Mouse (Mus musculus): ENCODE data around the gene 1810046K07Rik. TPM values are rescaled to one million over a fixed set of nuclear protein-coding genes. Genes with fewer than 3 reads are reported as not detected.

Gene 1810046K07Rik
- not detected in 2 replicates for polyA plus RNA-seq (2015; fragmentation: Nextera tagmentation; extraction: Ambion mirVana)

DNA sequence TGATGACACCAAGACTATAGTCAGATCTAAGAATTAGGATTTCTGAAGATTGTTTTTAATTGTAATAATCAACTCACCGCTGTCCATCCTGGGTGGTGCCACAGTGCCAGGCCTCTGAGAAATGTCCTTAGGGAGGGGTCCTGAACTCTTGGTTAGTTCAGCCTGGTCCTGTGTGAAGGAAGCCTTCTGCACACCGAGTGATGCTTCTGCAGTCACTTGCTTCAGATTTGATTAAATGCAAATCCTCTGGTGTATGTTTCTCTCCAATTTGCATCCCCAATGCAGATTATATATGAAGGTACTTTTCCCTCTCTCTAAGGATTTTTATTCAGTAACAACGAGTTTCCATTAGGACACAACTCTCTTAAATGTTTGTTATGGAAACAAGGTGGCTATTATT lies at the start of gene 1810046K07Rik:
Gene 1810046K07Rik (minus strand): TSS at position 187 of the 400 bp plus-strand sequence.
- no peak within 1 kb of the TSS for H3K4me2 ChIP-seq (ENCODE audit: low read length)
- no peaks in the 10 kb centered on the region for H3K27me3 ChIP-seq (ENCODE audit: control insufficient read depth, insufficient read depth, low read depth, low read length)
- WGBS, result 72% methylated on average over 3 of the region's 3 CpGs
- no peaks in the 10 kb centered on the region for H3K9me3 ChIP-seq (replicated peaks; ENCODE audit: control insufficient read depth, low read length, poor library complexity, severe bottlenecking)
- no peaks in the 10 kb centered on the region for H3K36me3 ChIP-seq (ENCODE audit: control insufficient read depth, insufficient read depth, low read length)
- H3K4me1 ChIP-seq (ENCODE audit: control insufficient read depth, insufficient read depth, low read length), result no peaks in the 10 kb centered on the region
- H3K27ac ChIP-seq (ENCODE audit: low read length), result no peak within 1 kb of the TSS
- H3K4me3 ChIP-seq (ENCODE audit: low read depth, low read length), result no peak within 1 kb of the TSS
- no peak within 1 kb of the TSS for H3K9ac ChIP-seq (ENCODE audit: low read depth, low read length)
- no peak for ATAC-seq

DNA sequence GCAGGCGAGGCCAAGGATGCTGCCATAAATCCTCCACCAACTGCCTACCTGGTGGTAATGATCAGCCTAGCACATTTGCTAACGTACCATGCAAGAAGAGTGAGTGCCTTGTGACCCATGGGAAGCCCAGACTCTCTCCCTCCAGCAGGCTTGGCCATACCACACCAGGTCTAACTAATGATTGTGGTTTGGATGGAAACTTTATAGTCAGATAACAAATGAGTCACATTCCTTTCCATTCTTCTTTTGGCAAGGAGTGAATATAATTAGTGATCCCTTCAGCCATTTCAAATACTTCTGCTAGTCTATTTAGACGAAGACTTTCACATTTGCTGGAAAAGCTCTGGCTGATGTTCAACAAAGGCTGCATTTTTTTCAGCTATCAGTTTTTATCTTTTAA lies 40.8 kb upstream of the 1810046K07Rik start:
- H3K9me3 ChIP-seq (replicated peaks; ENCODE audit: control insufficient read depth, low read length, poor library complexity, severe bottlenecking), result no peaks in the 10 kb centered on the region
- no peak overlapping the region for H3K27ac ChIP-seq (ENCODE audit: low read length)
- no peaks in the 10 kb centered on the region for H3K4me1 ChIP-seq (ENCODE audit: control insufficient read depth, insufficient read depth, low read length)
- H3K27me3 ChIP-seq (ENCODE audit: control insufficient read depth, insufficient read depth, low read depth, low read length), result no peaks in the 10 kb centered on the region
- H3K4me3 ChIP-seq (ENCODE audit: low read depth, low read length), result no peak overlapping the region
- H3K36me3 ChIP-seq (ENCODE audit: control insufficient read depth, insufficient read depth, low read length), result no peaks in the 10 kb centered on the region
- H3K4me2 ChIP-seq (ENCODE audit: low read length), result no peak overlapping the region
- H3K9ac ChIP-seq (ENCODE audit: low read depth, low read length), result no peak overlapping the region
- ATAC-seq, result no peak
- WGBS, result 77% methylated on average over 3 of the region's 3 CpGs

DNA sequence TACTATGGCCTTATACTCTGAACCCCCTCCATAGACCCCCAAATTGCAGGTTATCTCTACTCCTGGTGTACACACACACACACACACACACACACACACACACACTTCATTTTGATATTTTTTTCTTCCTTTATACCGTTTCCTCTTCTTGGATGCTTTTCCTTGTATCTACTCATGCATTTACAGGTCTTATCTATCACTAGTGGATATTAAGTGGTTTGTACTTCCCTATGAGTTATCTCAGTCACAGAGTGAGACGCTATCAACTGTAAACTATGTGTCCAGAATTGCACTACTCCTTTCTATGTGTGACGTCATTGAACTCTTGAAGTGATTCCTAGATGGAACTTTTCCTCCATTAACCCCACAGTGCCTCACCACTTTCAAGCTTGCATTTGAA lies 38.4 kb upstream of the 1810046K07Rik start:
- ATAC-seq, result no peak
- H3K9ac ChIP-seq (ENCODE audit: low read depth, low read length), result no peak overlapping the region
- no peaks in the 10 kb centered on the region for H3K36me3 ChIP-seq (ENCODE audit: control insufficient read depth, insufficient read depth, low read length)
- H3K4me1 ChIP-seq (ENCODE audit: control insufficient read depth, insufficient read depth, low read length), result no peaks in the 10 kb centered on the region
- WGBS, result 87% methylated on average over 3 of the region's 3 CpGs
- no peak overlapping the region for H3K4me2 ChIP-seq (ENCODE audit: low read length)
- H3K27me3 ChIP-seq (ENCODE audit: control insufficient read depth, insufficient read depth, low read depth, low read length), result no peaks in the 10 kb centered on the region
- no peaks in the 10 kb centered on the region for H3K9me3 ChIP-seq (replicated peaks; ENCODE audit: control insufficient read depth, low read length, poor library complexity, severe bottlenecking)
- no peak overlapping the region for H3K4me3 ChIP-seq (ENCODE audit: low read depth, low read length)
- H3K27ac ChIP-seq (ENCODE audit: low read length), result no peak overlapping the region

DNA sequence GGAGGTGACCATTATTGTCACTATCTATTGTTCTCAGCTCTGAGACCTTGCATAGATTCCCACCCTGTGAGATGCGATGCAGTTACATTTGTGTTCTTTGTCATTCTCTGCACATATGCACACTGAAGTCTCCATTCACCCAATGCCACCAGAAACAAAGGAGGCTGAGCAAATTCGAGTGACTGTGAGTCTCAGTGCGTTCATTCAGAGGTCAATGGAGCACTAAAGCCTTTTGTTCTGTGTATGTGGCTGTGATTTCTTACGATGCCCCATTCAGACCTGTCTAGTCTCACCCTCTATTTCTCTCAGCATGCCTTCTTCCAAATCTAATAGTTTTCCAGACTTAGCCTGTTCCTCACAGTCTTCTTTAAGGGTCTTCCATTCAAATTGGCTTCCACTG lies 35.3 kb upstream of the 1810046K07Rik start:
- 9% methylated on average over 4 of the region's 4 CpGs for WGBS
- Histone ChIP-seq H3K27me3 (ENCODE audit: control insufficient read depth, insufficient read depth, low read depth, low read length) (no peaks in the 10 kb centered on the region), H3K9me3 (replicated peaks; ENCODE audit: control insufficient read depth, low read length, poor library complexity, severe bottlenecking) (no peaks in the 10 kb centered on the region), H3K4me1 (ENCODE audit: control insufficient read depth, insufficient read depth, low read length) (no peaks in the 10 kb centered on the region), H3K27ac (ENCODE audit: low read length) (no peak overlapping the region), H3K4me3 (ENCODE audit: low read depth, low read length) (no peak overlapping the region), H3K4me2 (ENCODE audit: low read length) (no peak overlapping the region), H3K36me3 (ENCODE audit: control insufficient read depth, insufficient read depth, low read length) (no peaks in the 10 kb centered on the region), H3K9ac (ENCODE audit: low read depth, low read length) (no peak overlapping the region)
- no peak for ATAC-seq

DNA sequence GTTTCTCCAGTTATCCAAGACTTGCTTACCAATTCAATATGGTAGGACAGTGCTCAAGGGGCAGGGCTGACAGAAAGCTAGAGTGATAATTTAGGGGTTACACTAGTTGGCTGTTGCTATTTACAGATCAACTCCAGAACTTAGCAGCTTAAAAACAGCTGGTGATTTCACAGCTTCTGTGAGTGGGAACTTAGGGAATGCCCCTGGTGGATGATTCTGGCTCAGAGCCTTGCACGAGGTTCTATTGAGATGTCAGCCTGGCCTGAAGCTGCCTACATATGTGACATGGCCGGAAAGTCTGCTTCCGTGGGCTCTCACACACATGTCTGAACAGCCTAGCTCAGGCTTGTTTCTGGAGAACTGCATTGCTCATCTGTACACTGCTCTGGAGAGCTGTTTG lies 24.8 kb upstream of the 1810046K07Rik start:
- Histone ChIP-seq H3K27me3 (ENCODE audit: control insufficient read depth, insufficient read depth, low read depth, low read length) (no peaks in the 10 kb centered on the region), H3K4me1 (ENCODE audit: control insufficient read depth, insufficient read depth, low read length) (no peaks in the 10 kb centered on the region), H3K4me2 (ENCODE audit: low read length) (no peak overlapping the region), H3K27ac (ENCODE audit: low read length) (no peak overlapping the region), H3K4me3 (ENCODE audit: low read depth, low read length) (no peak overlapping the region), H3K9ac (ENCODE audit: low read depth, low read length) (no peak overlapping the region), H3K36me3 (ENCODE audit: control insufficient read depth, insufficient read depth, low read length) (no peaks in the 10 kb centered on the region), H3K9me3 (replicated peaks; ENCODE audit: control insufficient read depth, low read length, poor library complexity, severe bottlenecking) (no peaks in the 10 kb centered on the region)
- ATAC-seq, result no peak
- 77% methylated on average over 3 of the region's 3 CpGs for WGBS

DNA sequence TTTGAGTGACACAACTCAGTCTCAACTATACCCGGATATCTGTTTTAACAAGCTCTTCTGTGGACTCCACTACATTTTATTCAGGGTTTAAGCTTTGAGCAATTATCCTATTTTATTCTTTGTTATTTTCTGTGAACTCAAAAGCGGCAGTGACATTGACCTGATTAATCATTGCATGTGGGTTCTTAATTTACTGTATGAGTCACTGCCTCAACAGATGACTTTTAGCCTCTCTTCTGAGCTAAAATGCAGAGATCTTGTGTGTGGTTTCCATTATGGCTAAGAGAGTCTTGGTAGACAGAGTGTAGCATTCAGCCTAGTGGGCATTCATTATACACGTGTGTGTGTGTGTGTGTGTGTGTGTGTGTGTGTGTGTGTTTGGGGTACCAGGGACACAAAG lies 24.2 kb upstream of the 1810046K07Rik start:
- H3K9ac ChIP-seq (ENCODE audit: low read depth, low read length), result no peak overlapping the region
- H3K27ac ChIP-seq (ENCODE audit: low read length), result no peak overlapping the region
- H3K36me3 ChIP-seq (ENCODE audit: control insufficient read depth, insufficient read depth, low read length), result no peaks in the 10 kb centered on the region
- no peak overlapping the region for H3K4me2 ChIP-seq (ENCODE audit: low read length)
- no peak for ATAC-seq
- H3K27me3 ChIP-seq (ENCODE audit: control insufficient read depth, insufficient read depth, low read depth, low read length), result no peaks in the 10 kb centered on the region
- H3K9me3 ChIP-seq (replicated peaks; ENCODE audit: control insufficient read depth, low read length, poor library complexity, severe bottlenecking), result no peaks in the 10 kb centered on the region
- H3K4me1 ChIP-seq (ENCODE audit: control insufficient read depth, insufficient read depth, low read length), result no peaks in the 10 kb centered on the region
- 79% methylated on average over 3 of the region's 3 CpGs for WGBS
- H3K4me3 ChIP-seq (ENCODE audit: low read depth, low read length), result no peak overlapping the region

DNA sequence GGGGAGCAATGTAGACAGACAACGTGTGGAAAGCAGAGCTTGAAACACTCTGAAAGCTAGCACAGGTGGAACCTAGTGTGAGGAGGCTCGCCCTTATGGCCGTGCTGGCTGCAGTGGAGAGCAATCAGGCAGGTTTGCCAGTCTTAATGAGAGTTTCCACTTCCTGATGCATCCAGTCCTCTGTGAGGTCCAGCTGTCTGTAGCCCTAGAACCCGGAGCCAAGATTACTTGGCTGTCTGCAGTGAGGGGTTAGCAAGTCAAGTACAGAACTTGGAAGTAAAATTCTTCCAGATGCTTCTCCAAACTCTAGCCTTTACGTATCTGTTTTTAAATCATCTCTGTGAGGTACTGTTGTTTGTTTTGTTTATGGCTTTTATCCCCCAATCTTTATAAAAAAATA lies 20.7 kb upstream of the 1810046K07Rik start:
- H3K9me3 ChIP-seq (replicated peaks; ENCODE audit: control insufficient read depth, low read length, poor library complexity, severe bottlenecking), result no peaks in the 10 kb centered on the region
- 88% methylated on average over 5 of the region's 5 CpGs for WGBS
- no peaks in the 10 kb centered on the region for H3K4me1 ChIP-seq (ENCODE audit: control insufficient read depth, insufficient read depth, low read length)
- no peak overlapping the region for H3K4me3 ChIP-seq (ENCODE audit: low read depth, low read length)
- ATAC-seq, result no peak
- no peaks in the 10 kb centered on the region for H3K36me3 ChIP-seq (ENCODE audit: control insufficient read depth, insufficient read depth, low read length)
- no peak overlapping the region for H3K27ac ChIP-seq (ENCODE audit: low read length)
- H3K4me2 ChIP-seq (ENCODE audit: low read length), result no peak overlapping the region
- H3K27me3 ChIP-seq (ENCODE audit: control insufficient read depth, insufficient read depth, low read depth, low read length), result no peaks in the 10 kb centered on the region
- no peak overlapping the region for H3K9ac ChIP-seq (ENCODE audit: low read depth, low read length)

DNA sequence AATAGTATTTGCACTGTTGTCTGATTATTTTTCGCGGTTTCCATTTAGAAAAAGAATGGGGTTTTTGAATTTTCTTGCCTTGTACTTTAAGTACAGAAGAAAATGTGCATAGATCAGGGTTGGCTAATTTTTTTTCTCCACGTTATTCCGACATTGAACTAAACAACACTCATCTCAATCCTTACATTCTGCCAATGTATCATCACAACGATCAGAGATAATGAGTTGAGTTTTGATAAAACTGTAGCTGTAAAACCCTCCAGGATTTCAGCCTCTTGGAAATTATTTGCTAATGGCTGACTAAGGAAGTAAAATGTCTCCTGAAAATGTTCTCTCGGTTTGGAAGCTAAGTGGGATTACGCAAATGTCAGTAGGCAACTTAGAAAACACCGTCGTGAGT lies 17.1 kb upstream of the 1810046K07Rik start:
- no peak for ATAC-seq

DNA sequence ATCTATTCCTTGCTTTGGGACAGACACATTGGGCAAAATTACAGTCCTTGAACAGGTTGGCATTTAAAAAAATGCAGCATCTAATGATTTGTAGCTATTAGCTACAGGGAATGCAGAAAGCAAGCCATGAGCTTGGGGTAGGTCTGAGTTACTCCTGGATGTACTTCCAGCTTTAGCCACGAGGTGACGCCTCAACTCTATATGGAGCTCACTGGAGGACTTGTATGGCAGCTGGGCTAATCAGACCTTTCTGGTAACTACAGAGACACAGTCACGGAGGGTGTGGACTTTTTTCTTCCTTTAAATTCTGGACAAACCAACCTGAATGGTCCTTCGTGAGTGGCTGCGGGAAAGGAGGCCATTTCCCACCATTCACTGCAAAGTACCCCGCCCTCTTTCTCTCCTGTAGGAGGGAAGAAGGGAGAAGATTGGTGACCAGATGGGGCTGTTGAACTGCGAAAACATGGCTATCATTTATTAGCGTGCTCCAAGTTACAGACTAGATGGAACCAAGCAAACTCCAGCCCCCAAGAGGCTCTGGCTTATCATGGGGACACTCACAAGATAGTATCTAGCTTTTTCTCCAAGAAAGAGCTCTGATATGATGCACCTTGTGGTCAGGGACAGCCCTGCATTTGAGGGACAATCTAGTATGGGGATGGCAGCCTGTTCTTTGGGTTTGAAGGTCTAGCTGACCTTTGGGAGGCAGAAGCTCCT lies 6.7 kb upstream of the 1810046K07Rik start:
- Histone ChIP-seq H3K4me3 (ENCODE audit: low read depth, low read length) (no peak overlapping the region), H3K4me2 (ENCODE audit: low read length) (peak overlapping the region; percentile 36), H3K36me3 (ENCODE audit: control insufficient read depth, insufficient read depth, low read length) (no peaks in the 10 kb centered on the region), H3K9me3 (replicated peaks; ENCODE audit: control insufficient read depth, low read length, poor library complexity, severe bottlenecking) (no peaks in the 10 kb centered on the region), H3K27ac (ENCODE audit: low read length) (no peak overlapping the region), H3K27me3 (ENCODE audit: control insufficient read depth, insufficient read depth, low read depth, low read length) (no peaks in the 10 kb centered on the region), H3K4me1 (ENCODE audit: control insufficient read depth, insufficient read depth, low read length) (no peaks in the 10 kb centered on the region), H3K9ac (ENCODE audit: low read depth, low read length) (no peak overlapping the region)
- ATAC-seq, result peak; percentile 93
- 28% methylated on average over 8 of the region's 8 CpGs for WGBS

More for the DNA sequence above, 17.1 kb upstream of the 1810046K07Rik start:
- no peaks in the 10 kb centered on the region for H3K36me3 ChIP-seq (ENCODE audit: control insufficient read depth, insufficient read depth, low read length)
- H3K4me1 ChIP-seq (ENCODE audit: control insufficient read depth, insufficient read depth, low read length), result no peaks in the 10 kb centered on the region
- no peak overlapping the region for H3K9ac ChIP-seq (ENCODE audit: low read depth, low read length)
- H3K4me3 ChIP-seq (ENCODE audit: low read depth, low read length), result no peak overlapping the region
- no peaks in the 10 kb centered on the region for H3K9me3 ChIP-seq (replicated peaks; ENCODE audit: control insufficient read depth, low read length, poor library complexity, severe bottlenecking)
- H3K27me3 ChIP-seq (ENCODE audit: control insufficient read depth, insufficient read depth, low read depth, low read length), result no peaks in the 10 kb centered on the region
- no peak overlapping the region for H3K27ac ChIP-seq (ENCODE audit: low read length)
- WGBS, result 92% methylated on average over 9 of the region's 9 CpGs
- no peak overlapping the region for H3K4me2 ChIP-seq (ENCODE audit: low read length)

All from midbrain, embryonic 16.5 days (tissue).